Mouse (Mus musculus): ENCODE results near the gene Tram2. TPM values are rescaled to one million over a fixed set of nuclear protein-coding genes. Genes with fewer than 3 reads are reported as not detected.

Gene Tram2
- 7.0 and 7.1 TPM in 2 replicates for total RNA-seq (2021)
- long read RNA-seq, experiment 1 = 0 reads
- long read RNA-seq, experiment 2 = 0 reads

DNA sequence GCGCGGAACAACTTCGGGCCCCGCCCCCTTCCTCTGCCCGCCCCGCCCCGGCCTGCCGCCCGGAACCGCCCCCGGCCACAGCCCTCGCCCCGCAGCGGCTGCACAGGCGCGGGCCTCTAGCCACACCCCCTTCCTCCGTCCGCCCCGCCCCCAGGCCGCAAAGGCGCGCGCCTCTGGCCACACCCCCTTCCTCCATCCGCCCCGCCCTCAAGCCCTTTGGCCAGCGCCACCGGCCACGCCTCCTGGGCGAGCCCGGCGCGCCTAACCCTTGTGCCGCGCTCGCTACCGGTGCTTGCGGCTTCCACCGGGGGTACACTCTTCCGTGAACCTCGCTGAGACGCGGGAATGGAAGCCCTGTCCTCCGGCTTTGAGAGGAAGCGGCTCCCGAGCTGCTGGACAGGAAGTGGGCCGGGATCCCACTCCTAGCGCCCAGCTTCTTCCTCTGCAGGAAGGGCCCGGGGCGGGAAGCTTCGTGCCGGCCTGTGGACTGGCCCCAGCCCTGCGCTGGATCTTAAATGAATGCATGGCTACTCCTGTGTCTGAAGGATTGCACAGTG lies at the start of gene Tram2:
Tram2 (minus strand) TSS at position 13 of the 557 bp plus-strand sequence.
- DNase-seq = peak; percentile 99

DNA sequence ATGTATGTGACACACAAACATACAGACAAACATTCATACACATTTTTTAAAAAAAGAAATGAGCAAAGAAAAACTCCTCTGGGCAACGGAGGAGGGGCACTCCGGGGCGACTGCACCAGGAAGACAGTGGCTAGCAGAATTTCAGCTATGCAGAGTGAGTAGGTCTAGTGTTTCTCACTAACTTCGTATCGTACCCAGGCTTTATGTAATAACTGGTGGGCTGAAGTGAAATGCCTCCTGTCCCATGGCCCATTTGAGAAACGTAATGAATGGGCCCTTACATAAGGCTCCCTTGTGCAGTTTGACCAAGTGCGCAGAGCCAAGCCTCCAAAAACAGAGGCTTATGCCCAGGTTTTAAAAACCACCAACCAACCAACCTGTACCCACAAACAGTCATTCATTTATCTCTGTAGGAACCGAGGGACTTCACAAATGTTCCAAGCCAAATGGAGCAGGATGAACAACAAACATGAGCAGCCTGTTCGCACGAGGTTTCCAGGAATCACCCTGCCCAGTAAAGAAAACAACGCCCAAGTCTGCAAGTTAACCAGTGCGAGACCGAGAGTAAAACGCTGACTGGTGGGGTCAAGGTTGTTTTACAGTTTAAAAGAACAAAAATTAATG lies 45.8 kb upstream of the Tram2 start:
- DNase-seq = no peak

DNA sequence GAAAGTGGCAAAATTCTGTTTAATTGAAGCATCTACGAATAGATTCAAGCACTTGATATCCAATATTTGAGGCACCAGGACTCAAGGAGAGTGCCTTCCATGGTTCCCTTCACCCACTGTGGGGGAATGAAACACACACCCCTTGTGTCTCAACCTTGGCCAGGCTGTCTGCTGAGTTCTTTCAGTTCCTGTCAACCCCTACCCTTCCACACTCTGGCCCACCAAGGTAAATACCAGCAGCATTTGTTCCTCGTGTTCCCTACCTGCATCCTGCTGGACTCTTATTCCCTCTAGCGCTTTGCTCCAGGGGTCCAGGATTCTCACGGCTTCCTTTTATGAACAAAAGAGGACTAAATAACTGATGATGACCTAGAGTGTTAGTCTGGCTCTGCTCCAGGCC lies 24.8 kb upstream of the Tram2 start:
- no peak for DNase-seq

DNA sequence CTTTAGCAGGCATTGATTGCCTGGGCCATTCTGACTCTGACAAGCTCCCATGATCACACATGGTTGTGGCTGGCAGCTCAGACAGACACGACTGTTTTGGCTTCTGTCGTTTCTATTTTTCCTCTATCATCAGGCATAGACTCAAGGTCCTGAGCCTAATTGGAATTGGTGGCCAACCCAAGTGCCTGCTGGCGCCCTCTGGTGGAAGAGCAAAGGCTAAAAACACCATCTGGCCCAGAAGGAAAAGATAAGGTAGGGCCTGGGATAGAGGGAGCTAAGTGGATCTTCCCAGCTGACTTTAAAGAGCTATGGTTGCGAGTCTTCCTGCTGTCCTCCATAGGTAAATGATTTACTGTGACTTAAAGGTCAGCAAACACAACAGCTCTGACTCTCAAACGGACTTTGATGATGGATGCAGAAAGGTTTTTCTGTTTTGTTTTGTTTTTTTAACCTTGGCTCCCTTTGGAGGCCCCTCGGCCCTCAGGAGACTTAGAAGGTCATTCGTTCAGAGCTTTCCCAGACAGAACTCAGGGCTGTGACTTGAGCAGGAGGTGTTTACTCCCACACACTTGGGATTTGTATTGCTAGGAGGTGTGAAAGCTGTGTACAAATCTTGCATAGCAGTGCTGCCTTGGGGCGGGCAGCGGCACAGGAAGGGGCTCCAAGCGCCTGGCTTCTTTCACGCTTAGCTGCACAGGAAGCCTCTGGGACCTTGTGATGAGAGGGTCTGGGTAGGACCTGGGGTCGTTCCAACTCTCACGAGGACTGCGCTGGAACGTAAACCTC lies 22.4 kb upstream of the Tram2 start:
- DNase-seq = peak; percentile 84

DNA sequence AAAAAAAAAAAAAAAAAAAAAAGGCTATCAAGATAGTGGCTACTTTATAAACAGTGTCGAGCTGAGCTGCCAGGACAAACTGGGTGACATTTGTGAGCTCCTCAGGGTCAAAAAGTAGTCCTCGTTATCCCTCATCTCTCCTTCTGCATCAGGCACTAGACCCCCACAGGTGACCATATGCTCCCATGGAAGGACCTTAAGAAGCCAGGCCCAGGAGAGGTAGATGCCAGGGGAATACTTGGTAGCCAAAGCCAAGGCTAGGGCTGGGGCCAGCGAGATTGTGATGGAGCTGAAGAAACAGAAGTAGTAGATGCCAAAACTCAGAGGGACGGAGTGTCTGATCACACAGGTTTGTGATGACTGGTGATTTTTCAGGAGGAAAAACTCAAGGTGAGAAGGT lies 21.7 kb upstream of the Tram2 start:
- no peak for DNase-seq

DNA sequence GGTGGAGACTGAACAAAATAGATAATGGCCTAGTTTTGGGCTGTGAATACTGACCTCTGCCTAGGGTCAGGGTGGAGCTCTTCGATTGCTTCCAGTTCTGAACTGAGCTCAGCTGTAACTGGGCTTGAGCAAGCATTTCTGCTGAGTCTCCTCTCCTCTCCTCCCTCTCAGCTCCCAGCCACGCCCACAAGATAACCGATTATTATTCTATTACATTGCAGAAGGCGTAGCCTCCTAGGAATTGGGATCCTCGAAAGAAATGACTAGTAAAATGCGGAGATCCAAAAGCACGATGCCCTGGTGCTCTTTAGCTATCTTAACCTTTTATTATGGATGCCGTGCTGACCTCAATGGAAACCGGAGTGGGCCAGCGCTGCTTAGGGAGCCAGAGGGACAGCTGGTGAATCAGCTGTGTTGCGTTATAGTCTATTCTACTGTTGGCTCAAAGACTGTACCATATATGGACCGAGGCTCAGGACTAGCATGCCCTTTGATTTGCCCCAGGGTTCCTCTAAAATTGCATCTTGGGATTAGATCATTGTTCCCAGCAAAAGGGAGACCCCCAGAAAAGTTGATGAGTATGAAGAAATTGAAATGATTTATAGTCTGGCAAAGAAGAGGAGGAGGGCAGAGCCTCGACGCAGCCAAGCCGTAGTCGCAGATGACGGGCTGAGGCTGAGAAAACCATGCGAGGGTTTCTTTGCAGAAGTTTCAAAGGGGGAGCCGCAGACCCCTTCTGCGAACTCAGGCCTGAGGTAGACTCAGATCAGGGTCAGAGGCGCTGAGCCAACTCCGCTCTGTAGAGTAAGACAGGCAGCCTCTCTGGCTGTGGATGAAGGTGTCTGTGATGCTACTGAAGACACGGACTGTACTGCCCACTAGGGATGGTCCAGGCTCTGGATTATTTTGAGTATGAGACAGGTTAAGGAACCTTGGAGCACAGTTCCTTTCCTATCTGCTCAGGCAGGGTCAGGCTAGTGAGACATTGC lies 18.3 kb upstream of the Tram2 start:
- DNase-seq = no peak

DNA sequence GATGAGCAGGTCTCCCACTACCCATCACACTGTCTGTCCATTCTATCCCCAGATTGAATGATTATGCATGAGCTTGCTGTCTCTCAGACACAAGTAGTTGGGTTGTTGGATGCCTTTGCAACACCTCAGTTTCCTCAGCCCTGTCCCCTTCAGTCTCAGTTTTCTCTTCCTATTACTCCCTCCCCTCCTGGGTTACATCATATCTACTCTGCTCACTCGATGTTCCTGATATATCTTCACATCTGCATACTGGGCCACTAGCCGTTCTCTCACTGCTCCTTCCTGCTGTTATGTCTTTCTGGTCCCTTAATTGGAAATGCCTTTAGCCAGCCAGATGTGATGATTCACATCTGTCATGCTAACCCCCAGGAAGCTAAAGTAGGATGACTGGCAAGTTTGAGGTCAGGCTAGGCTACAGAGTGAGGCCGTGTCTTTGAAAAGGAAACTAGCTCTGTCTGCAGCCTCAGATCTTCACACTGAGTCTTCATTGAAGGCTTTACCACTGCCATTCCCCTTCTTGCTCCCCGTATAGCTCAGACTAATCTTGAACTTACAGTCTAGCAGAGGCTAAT lies 15.7 kb upstream of the Tram2 start:
- DNase-seq = no peak

DNA sequence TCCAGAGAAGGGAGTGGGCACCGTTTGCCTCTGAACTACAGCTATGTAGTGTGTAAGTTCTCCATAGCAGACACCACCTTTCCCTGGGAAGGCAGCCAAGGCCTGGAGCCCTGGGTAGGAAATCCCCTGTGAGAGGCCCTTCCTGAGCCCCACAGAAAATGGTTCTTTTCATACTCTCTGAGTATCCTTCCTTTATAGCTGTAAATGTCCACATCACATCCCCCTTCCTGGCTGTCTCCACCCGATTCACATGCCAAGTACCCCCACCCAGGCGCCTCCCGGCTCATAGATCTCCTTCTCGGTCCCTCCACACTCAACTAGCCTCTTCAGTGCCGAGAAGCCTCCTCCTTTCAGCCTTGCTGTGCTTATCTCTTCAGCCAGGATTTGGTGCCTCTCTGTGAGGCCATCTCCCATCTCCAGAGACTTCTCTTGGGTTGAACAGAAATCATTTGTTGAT lies 10.7 kb upstream of the Tram2 start:
- peak; percentile 21 for DNase-seq

DNA sequence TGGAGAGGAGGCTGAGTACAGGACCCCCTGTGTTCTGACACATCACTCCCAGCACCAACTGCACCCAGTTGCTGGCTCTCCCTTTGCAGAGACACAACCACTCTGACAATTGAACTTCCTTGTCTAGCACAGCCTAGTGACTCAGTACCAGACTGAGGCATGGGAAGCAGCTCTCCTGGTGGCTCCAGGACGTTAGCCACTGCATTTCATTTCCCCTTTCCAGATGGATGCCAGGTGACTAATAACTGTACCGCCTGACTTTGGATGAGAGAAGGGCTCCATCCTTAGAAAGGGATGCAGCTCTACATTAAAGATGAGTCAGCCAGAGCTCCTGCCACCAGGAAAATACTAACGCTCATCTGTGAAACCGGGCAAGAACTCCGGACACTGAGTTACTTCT lies 7.3 kb upstream of the Tram2 start:
- no peak for DNase-seq

DNA sequence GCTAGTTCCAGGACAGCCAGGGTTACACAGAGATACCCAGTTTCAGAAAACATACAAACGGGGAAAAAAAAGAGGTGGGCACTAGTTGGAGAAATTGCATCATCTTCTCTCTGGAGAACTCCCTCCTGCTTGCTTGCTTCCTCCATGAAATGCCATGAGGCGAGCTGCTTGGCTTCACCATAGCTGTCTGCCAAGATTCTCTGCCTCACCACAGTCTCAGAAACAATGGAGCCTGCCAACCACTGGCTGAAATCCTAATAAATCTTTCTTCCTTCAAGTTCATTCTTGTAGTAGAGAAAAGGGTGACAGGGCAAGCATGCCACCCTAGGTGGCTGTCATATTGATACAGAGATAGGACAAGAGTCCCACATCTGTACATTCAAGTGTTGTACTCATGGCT lies 5.6 kb upstream of the Tram2 start:
- DNase-seq = no peak

DNA sequence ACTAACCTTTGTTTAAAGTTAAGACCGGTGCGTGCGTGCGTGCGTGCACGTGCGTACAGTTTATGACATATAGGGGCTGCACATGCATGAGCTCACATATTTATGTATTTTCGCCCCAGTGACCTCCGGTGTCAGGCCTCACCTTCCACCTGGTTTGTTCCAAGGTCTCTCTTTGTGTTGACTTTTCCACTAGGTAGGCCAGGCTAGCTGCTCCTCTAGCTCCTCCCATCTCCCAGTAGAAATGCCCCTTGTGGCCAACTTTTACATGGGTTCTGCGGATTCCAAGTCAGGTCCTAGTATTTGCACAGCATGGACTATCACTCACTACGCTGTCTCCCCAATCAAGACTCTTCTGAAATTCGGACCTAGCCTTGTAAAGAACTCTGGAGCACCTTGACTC lies 1.3 kb upstream of the Tram2 start:
- no peak for DNase-seq

DNA sequence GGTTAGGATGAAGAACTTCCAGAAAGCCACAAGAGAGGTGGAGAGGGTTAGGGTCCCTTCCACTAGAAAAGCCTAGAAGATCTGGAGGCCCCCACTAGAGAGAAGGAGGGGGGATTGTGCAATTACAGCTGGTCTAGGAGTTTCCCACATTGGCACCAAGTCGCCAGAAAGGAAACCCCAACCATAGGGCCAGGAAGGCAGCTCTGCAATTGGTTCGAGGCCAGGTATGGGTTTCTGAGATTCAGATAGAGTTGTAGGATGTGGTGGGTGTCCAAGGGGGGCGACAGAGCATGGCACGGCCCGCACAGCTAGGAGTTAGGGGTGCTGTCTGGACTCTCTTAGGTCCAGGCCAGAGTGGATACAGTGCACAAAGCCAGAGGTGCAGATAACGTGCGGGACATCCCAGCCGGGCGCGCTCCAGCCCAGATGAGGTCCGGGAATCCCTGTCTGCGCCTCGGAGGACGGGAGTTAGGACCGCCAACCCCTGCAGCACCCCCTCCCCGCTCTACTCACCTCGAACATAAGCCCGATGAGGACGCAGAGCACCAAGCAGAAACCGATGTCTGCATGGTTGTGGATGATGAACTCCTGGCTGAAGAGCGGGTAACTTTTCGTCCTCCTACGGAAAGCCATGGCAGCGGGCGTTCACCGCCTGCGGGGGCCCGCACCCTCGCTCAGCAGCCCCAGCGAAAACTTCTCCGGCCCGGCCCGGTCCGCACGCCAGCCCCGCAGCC lies 381 bp downstream of the Tram2 start:
- peak; percentile 39 for DNase-seq

DNA sequence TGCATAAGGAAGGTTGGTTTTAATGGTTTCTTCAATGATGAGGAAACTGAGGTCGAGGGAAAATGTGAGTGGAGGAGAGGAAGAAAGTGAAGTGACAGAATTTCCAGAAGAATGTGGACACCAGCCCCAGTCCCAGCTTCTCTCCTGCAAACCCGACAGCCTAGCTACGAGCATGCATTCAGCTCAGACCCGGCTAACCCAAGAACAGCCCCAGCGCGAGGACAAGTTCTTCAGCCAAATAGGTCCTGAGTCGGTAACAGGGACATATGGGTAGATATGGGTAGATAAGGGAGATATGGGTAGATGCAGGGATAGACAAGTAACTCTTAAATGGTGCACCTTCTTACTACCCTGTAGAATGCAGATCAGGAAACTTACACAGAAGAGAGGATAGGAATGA lies 1.4 kb downstream of the Tram2 start:
- no peak for DNase-seq

DNA sequence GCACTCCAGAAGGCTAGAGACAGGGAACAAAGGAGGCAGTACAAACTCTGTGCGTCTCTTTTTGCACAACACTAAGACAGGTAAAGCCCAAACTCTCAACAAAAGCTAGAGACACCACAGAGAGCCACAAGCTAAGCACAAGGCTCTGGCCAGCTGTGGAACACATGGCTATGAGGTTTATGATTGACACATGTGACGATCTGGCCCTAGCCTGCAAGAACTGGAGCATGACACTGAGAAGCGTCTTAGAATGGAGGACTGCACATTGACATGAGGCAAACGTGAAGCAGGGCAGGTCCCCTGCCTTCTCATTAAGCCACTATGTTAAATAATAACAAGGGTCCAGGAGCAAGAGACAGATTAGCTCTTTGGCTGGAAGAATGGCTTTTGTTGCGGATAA lies 1.8 kb downstream of the Tram2 start:
- DNase-seq = no peak

DNA sequence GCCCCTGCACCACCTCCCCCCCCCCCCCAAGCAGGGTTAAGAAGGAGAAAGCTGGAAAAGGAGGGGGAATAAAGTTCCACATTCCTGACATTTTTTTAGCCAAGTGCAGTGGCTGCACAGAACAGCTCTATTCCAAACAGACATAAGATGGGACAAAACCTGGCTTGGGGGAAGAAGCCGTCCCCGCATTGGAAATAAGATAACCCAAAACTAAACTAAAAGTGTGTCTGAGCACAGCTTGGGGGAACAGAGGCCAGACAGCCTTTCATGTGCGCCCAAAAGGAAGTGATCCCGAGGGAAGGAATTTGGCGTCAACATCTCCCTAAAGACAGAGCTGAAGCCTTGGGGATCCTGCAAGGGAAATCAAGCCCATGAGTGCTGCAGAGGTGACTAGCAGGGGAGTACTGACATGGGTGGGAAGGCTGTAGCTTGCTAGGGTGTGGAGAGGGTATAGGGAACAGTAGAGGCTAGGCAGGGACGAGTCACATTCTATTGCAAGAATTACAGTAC lies 3.0 kb downstream of the Tram2 start:
- peak; percentile 27 for DNase-seq

DNA sequence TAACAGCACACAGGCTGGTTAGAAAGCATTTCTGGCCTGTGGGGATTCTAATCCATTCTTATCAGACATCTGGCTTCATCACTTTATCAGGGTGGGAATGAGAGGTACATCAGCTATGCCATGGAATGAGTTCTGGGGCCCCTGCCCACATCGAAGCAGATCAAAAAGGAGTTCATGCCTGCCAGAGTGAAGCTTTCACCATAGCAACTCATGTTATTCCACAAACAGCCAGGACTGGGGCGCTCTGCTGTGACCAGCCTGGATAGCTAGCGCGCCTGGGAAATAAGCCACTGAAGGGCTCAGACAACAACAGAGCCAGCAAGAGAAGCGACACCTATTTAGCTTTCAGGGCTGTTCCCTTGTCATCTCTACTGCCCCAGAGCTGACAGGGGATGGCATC lies 4.8 kb downstream of the Tram2 start:
- DNase-seq = no peak

DNA sequence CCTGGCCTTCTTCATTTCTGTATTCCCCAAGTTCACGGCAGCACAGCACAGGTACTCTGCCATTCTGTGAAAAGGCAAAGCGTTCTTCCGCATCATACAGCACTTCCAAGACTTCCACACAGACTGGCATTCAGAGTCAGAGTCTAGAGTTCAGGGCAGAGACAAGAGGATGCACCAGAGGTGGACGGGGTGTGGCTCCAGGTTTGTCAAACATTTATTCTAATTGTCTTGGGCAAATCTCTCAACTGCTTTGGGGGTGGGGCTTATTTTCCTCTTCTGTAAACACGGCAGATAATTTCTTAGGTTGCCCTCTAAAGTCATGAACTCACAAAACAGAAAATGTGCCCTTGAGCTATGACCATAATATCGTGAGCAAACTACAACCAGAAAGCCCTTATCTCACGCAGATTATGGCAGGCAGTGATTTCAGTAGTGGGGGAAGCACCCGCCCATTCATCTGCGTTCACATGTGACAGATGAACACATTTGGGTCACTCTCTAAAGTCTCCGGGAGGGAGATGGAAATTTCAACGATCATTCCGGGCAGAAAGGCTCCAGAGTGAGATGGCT lies 6.1 kb downstream of the Tram2 start:
- peak; percentile 19 for DNase-seq

DNA sequence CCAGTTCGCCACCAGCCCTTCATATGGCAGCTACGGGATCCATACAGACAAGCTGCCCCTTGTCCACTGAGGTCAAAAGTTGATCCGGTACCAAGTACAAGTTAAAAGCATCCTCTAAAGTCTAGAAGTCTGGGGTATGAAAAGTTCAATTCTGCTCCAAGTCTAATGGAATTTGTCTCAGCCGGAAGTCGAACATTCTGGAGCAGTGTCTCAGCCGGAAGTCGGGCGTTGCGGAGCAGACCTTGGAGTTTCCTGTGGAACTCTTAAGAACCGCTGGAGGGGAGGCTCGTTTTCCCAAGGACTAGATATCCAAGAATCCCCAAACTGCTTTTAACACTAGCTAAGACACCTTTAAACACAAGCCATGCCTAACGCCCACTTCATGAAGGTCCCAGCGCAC lies 8.4 kb downstream of the Tram2 start:
- DNase-seq = peak; percentile 26

DNA sequence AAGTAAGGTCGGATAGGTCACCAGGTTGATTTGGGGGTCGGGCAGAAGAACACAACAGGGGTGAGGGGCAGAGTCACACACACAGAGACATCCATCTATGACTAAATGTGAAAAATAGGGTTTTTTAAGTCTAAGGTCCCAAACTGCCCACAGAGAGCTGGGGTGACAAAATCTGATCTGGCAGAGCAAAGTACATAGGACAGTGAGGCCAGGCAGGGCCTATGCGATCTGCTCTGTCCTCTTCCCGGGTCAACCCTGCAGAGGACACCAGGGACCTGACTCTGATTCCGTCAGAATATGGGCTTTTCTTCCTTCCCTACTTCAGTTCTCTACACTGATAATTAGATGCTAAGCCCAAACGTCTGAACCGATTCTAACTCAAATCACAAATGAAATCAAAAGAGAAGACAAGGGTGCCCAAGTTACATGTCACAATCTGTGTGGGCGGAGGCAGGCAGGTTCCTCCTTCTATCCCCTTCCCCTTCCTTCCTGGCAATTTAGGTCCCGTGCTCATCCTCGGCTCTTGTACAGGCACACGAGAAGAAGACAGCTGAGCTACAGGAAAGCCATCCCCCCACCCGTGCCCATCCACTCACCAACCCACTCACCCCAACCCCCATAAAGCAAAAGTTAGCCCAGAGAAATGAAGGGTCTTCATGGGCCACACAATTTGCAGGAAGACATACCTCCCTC lies 9.1 kb downstream of the Tram2 start:
- no peak for DNase-seq

DNA sequence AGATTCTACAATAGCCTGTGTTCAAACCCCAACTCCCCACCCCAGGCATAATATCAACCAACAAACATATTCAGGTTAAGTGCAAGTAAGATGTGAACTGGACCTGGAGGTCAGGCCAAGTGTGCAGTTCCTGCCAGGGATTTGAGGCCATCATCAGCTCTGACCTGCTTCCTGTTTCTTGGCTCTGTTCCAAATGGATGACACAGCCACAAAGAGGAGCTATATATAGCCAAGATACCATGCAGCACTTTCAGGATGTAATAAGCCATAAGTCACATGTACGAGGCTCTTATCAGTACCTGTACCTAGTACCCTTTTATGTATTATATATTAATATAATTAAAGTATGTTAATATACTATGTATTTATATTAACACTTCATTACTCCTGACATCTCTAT lies 10.5 kb downstream of the Tram2 start:
- DNase-seq = peak; percentile 27

Data from adrenal gland, postnatal 14 days (tissue).